Mouse (Mus musculus): Measurements from ENCODE around the gene Ginm1. TPM values are rescaled to one million over a fixed set of nuclear protein-coding genes. Genes with fewer than 3 reads are reported as not detected.

Gene Ginm1
- polyA plus RNA-seq, 1 experiment from 2014 or later: 75.7 TPM

GRCm38 (mm10) chr10:7802519-7803140, 10.0 kb upstream of the Ginm1 start:
- H3K27ac ChIP-seq: no peak overlapping the region
- no peak overlapping the region for H3K9ac ChIP-seq
- ATAC-seq (ENCODE audit: insufficient number of reproducible peaks, insufficient read depth, low FRiP score, low TSS enrichment, low read depth): no peak
- no peak overlapping the region for H3K4me2 ChIP-seq
- H3K27me3 ChIP-seq: no peaks in the 10 kb centered on the region
- H3K4me3 ChIP-seq: no peak overlapping the region
- no peaks in the 10 kb centered on the region for H3K9me3 ChIP-seq
- H3K36me3 ChIP-seq: peaks cover 69% of the 10 kb centered on the region
- no peaks in the 10 kb centered on the region for H3K4me1 ChIP-seq
- 91% methylated on average over 2 of the region's 2 CpGs for WGBS

- H3K36me3 ChIP-seq: peaks cover 78% of the 10 kb centered on the region
- H3K9me3 ChIP-seq: no peaks in the 10 kb centered on the region
- no peak overlapping the region for H3K27ac ChIP-seq
- H3K4me2 ChIP-seq: no peak overlapping the region
- no peak overlapping the region for H3K9ac ChIP-seq
- H3K4me1 ChIP-seq: no peaks in the 10 kb centered on the region
- H3K4me3 ChIP-seq: no peak overlapping the region
- H3K27me3 ChIP-seq: no peaks in the 10 kb centered on the region
- 88% methylated on average over 3 of the region's 3 CpGs for WGBS
- no peak for ATAC-seq (ENCODE audit: insufficient number of reproducible peaks, insufficient read depth, low FRiP score, low TSS enrichment, low read depth)
These were observed 8.6 kb upstream of the Ginm1 start for GRCm38 (mm10) chr10:7801258-7801657.

- peak overlapping the region; percentile 89 for H3K4me2 ChIP-seq
- peaks cover 5% of the 10 kb centered on the region for H3K4me1 ChIP-seq
- peak overlapping the region; percentile 90 for H3K9ac ChIP-seq
- ATAC-seq (ENCODE audit: insufficient number of reproducible peaks, insufficient read depth, low FRiP score, low TSS enrichment, low read depth): no peak
- WGBS: under 1% methylated on average over 10 of the region's 10 CpGs
- peak overlapping the region; percentile 84 for H3K4me3 ChIP-seq
- no peaks in the 10 kb centered on the region for H3K27me3 ChIP-seq
- H3K36me3 ChIP-seq: peaks cover 28% of the 10 kb centered on the region
- H3K9me3 ChIP-seq: no peaks in the 10 kb centered on the region
- peak overlapping the region; percentile 62; the same call in 1 of the 2 replicates for H3K27ac ChIP-seq
These were observed 322 bp downstream of the Ginm1 start for GRCm38 (mm10) chr10:7792254-7792750.

- no peak overlapping the region for H3K27ac ChIP-seq
- 43% methylated on average over 2 of the region's 2 CpGs for WGBS
- H3K9ac ChIP-seq: no peak overlapping the region
- H3K4me2 ChIP-seq: no peak overlapping the region
- H3K27me3 ChIP-seq: no peaks in the 10 kb centered on the region
- no peak overlapping the region for H3K4me3 ChIP-seq
- H3K36me3 ChIP-seq: peaks cover 16% of the 10 kb centered on the region
- H3K9me3 ChIP-seq: no peaks in the 10 kb centered on the region
- no peak for ATAC-seq (ENCODE audit: insufficient number of reproducible peaks, insufficient read depth, low FRiP score, low TSS enrichment, low read depth)
- no peaks in the 10 kb centered on the region for H3K4me1 ChIP-seq
These were observed 5.3 kb downstream of the Ginm1 start for GRCm38 (mm10) chr10:7787319-7787718.

GRCm38 (mm10) chr10:7781214-7781613, 11.4 kb downstream of the Ginm1 start:
- H3K9me3 ChIP-seq: no peaks in the 10 kb centered on the region
- H3K27ac ChIP-seq: no peak overlapping the region
- ATAC-seq (ENCODE audit: insufficient number of reproducible peaks, insufficient read depth, low FRiP score, low TSS enrichment, low read depth): no peak
- no peaks in the 10 kb centered on the region for H3K27me3 ChIP-seq
- H3K4me3 ChIP-seq: peak overlapping the region; percentile 97
- peak overlapping the region; percentile 85 for H3K9ac ChIP-seq
- H3K4me1 ChIP-seq: 0 out of 2 replicates have a peak, but pooled peaks cover 6% of the 10 kb centered on the region
- H3K4me2 ChIP-seq: peak overlapping the region; percentile 79
- WGBS: 56% methylated on average over 3 of the region's 3 CpGs
- peaks cover 4% of the 10 kb centered on the region; the same call in 1 of the 2 replicates for H3K36me3 ChIP-seq

GRCm38 (mm10) chr10:7780238-7781176, 12.1 kb downstream of the Ginm1 start:
- Histone ChIP-seq H3K27me3 (no peaks in the 10 kb centered on the region), H3K27ac (peak overlapping the region; percentile 62), H3K36me3 (peaks cover 9% of the 10 kb centered on the region; the same call in 1 of the 2 replicates), H3K9me3 (no peaks in the 10 kb centered on the region), H3K4me1 (0 out of 2 replicates have a peak, but pooled peaks cover 6% of the 10 kb centered on the region), H3K9ac (peak overlapping the region; percentile 85), H3K4me2 (peak overlapping the region; percentile 79), H3K4me3 (peak overlapping the region; percentile 97)
- under 1% methylated on average over 60 of the region's 77 CpGs for WGBS
- ATAC-seq (ENCODE audit: insufficient number of reproducible peaks, insufficient read depth, low FRiP score, low TSS enrichment, low read depth): peak; percentile 93

- 0 out of 2 replicates have a peak, but pooled peaks cover 6% of the 10 kb centered on the region for H3K4me1 ChIP-seq
- H3K4me3 ChIP-seq: peak overlapping the region; percentile 97
- H3K27me3 ChIP-seq: no peaks in the 10 kb centered on the region
- WGBS: 18% methylated on average over 7 of the region's 7 CpGs
- no peak for ATAC-seq (ENCODE audit: insufficient number of reproducible peaks, insufficient read depth, low FRiP score, low TSS enrichment, low read depth)
- peak overlapping the region; percentile 85 for H3K9ac ChIP-seq
- peaks cover 16% of the 10 kb centered on the region for H3K36me3 ChIP-seq
- H3K4me2 ChIP-seq: peak overlapping the region; percentile 79
- no peaks in the 10 kb centered on the region for H3K9me3 ChIP-seq
- no peak overlapping the region for H3K27ac ChIP-seq
These were observed 12.8 kb downstream of the Ginm1 start for GRCm38 (mm10) chr10:7779751-7780237.

- H3K9me3 ChIP-seq: no peaks in the 10 kb centered on the region
- 91% methylated on average over 3 of the region's 3 CpGs for WGBS
- H3K27me3 ChIP-seq: no peaks in the 10 kb centered on the region
- no peak overlapping the region for H3K4me3 ChIP-seq
- no peak overlapping the region for H3K4me2 ChIP-seq
- no peak overlapping the region for H3K9ac ChIP-seq
- no peak overlapping the region for H3K27ac ChIP-seq
- 0 out of 2 replicates have a peak, but pooled peaks cover 6% of the 10 kb centered on the region for H3K4me1 ChIP-seq
- ATAC-seq (ENCODE audit: insufficient number of reproducible peaks, insufficient read depth, low FRiP score, low TSS enrichment, low read depth): no peak
- peaks cover 27% of the 10 kb centered on the region for H3K36me3 ChIP-seq
These were observed 14.3 kb downstream of the Ginm1 start for GRCm38 (mm10) chr10:7778361-7778760.

- Histone ChIP-seq H3K27ac (no peak overlapping the region), H3K27me3 (no peaks in the 10 kb centered on the region), H3K4me1 (0 out of 2 replicates have a peak, but pooled peaks cover 6% of the 10 kb centered on the region), H3K9me3 (no peaks in the 10 kb centered on the region), H3K9ac (no peak overlapping the region), H3K36me3 (peaks cover 54% of the 10 kb centered on the region), H3K4me3 (no peak overlapping the region), H3K4me2 (no peak overlapping the region)
- ATAC-seq (ENCODE audit: insufficient number of reproducible peaks, insufficient read depth, low FRiP score, low TSS enrichment, low read depth): no peak
- 89% methylated on average over 8 of the region's 8 CpGs for WGBS
These were observed 17.2 kb downstream of the Ginm1 start for GRCm38 (mm10) chr10:7775421-7775820.

GRCm38 (mm10) chr10:7772769-7773168, 19.9 kb downstream of the Ginm1 start:
- no peak overlapping the region for H3K4me3 ChIP-seq
- peaks cover 76% of the 10 kb centered on the region for H3K36me3 ChIP-seq
- no peaks in the 10 kb centered on the region for H3K9me3 ChIP-seq
- H3K27ac ChIP-seq: no peak overlapping the region
- H3K4me1 ChIP-seq: no peaks in the 10 kb centered on the region
- no peak overlapping the region for H3K4me2 ChIP-seq
- ATAC-seq (ENCODE audit: insufficient number of reproducible peaks, insufficient read depth, low FRiP score, low TSS enrichment, low read depth): no peak
- WGBS: 100% methylated on average over 1 of the region's 1 CpGs
- no peaks in the 10 kb centered on the region for H3K27me3 ChIP-seq
- no peak overlapping the region for H3K9ac ChIP-seq

- H3K4me3 ChIP-seq: no peak overlapping the region
- H3K27ac ChIP-seq: no peak overlapping the region
- H3K27me3 ChIP-seq: no peaks in the 10 kb centered on the region
- no peaks in the 10 kb centered on the region for H3K4me1 ChIP-seq
- no peaks in the 10 kb centered on the region for H3K9me3 ChIP-seq
- no peak for ATAC-seq (ENCODE audit: insufficient number of reproducible peaks, insufficient read depth, low FRiP score, low TSS enrichment, low read depth)
- no peak overlapping the region for H3K4me2 ChIP-seq
- WGBS: 90% methylated on average over 4 of the region's 4 CpGs
- peaks cover 80% of the 10 kb centered on the region for H3K36me3 ChIP-seq
- no peak overlapping the region for H3K9ac ChIP-seq
These were observed 20.3 kb downstream of the Ginm1 start for GRCm38 (mm10) chr10:7772346-7772745.

Measured in embryonic facial prominence, embryonic 13.5 days (tissue).